Mouse (Mus musculus) forebrain, embryonic 14.5 days (tissue): ENCODE measurements at regions not wholly inside any gene's neighbourhood (a gene's known extent, or its start where the extent isn't known, plus 50 kb on each side); places are given as distances from the start of the nearest gene placed in this dataset.
A peak's percentile ranks its signal among the peaks of the same experiment; 100 is the strongest.

ENCODE experiments used
- ATAC-seq: fragments of 200-750 bp; cut with Nextera tagmentation; 2 replicates; pipeline ENCODE4 v1.8.0; 2017; ENCODE audit warnings: mild to moderate bottlenecking, moderate library complexity
- DNase-seq: peaks from one replicate; pipeline ENCODE4 v3.0.0-alpha.2; 2015; ENCODE audit warnings: low spot score
- H3K27ac ChIP-seq: fragments of 300-500 bp; sonication (generic); 2 replicates; pipeline ENCODE4 v1.5.1; 2014; ENCODE audit warnings: low read depth, mild to moderate bottlenecking, control low read depth, low read length, moderate library complexity
- H3K27me3 ChIP-seq: fragments of 300-500 bp; sonication (generic); replicated peaks from 2 replicates; pipeline ENCODE4 v1.6.1; 2014; ENCODE audit warnings: low read length, control low read depth, mixed read lengths; ENCODE audit not compliant: control insufficient read depth, insufficient read depth
- H3K36me3 ChIP-seq: fragments of 300-500 bp; sonication (generic); 2 replicates; pipeline ENCODE4 v1.6.1; 2014; ENCODE audit warnings: low read length, control low read depth; ENCODE audit not compliant: control insufficient read depth, insufficient read depth
- H3K4me1 ChIP-seq: fragments of 300-500 bp; sonication (generic); 2 replicates; pipeline ENCODE4 v1.6.1; 2014; ENCODE audit warnings: antibody characterized with exemption, low read length, control low read depth; ENCODE audit not compliant: control insufficient read depth, insufficient read depth
- H3K4me2 ChIP-seq: fragments of 300-500 bp; sonication (generic); 2 replicates; pipeline ENCODE4 v1.6.1; 2014; ENCODE audit warnings: mild to moderate bottlenecking, control low read depth, low read length
- H3K4me3 ChIP-seq: fragments of 300-500 bp; sonication (generic); 2 replicates; pipeline ENCODE4 v1.5.1; 2014; ENCODE audit warnings: low read depth, low read length, control low read depth
- H3K9ac ChIP-seq: fragments of 300-500 bp; sonication (generic); 2 replicates; pipeline ENCODE4 v1.6.1; 2014; ENCODE audit warnings: mild to moderate bottlenecking, low read length, control low read depth, moderate library complexity
- H3K9me3 ChIP-seq: fragments of 300-500 bp; sonication (generic); replicated peaks from 2 replicates; pipeline ENCODE4 v1.6.1; 2016; ENCODE audit warnings: low read length, control low read depth, mixed read lengths; ENCODE audit not compliant: control insufficient read depth
- WGBS: fragments of 180-500 bp; shearing (Covaris S2); extraction: QIAGEN DNeasy Blood & Tissue Kit; methylation state at CpG from one replicate; pipeline ENCODE4 v1.1.7; 2014; 5-methylcytosine and 5-hydroxymethylcytosine counted together

- H3K4me2 ChIP-seq = no peak overlapping the region
- ATAC-seq (no peak), DNase-seq (no peak)
- no peaks in the 10 kb centered on the region for H3K4me1 ChIP-seq
- 60% methylated on average over 3 of the region's 3 CpGs for WGBS
- no peaks in the 10 kb centered on the region for H3K27me3 ChIP-seq
- no peaks in the 10 kb centered on the region for H3K36me3 ChIP-seq
- no peak overlapping the region for H3K4me3 ChIP-seq
- H3K27ac ChIP-seq = no peak overlapping the region
- no peak overlapping the region for H3K9ac ChIP-seq
- H3K9me3 ChIP-seq = no peaks in the 10 kb centered on the region
These were observed 195.4 kb upstream of the Cpeb2 start for GRCm38 (mm10) chr5:43037592-43037991.

GRCm38 (mm10) chr5:43039525-43039924 is 193.4 kb upstream of the Cpeb2 start:
- no peaks in the 10 kb centered on the region for H3K4me1 ChIP-seq
- no peak overlapping the region for H3K4me2 ChIP-seq
- ATAC-seq (no peak), DNase-seq (no peak)
- no peaks in the 10 kb centered on the region for H3K36me3 ChIP-seq
- H3K9me3 ChIP-seq = no peaks in the 10 kb centered on the region
- no peaks in the 10 kb centered on the region for H3K27me3 ChIP-seq
- no peak overlapping the region for H3K27ac ChIP-seq
- WGBS = 94% methylated on average over 3 of the region's 3 CpGs
- H3K4me3 ChIP-seq = no peak overlapping the region
- H3K9ac ChIP-seq = no peak overlapping the region

- no peaks in the 10 kb centered on the region for H3K36me3 ChIP-seq
- WGBS = 92% methylated on average over 3 of the region's 3 CpGs
- no peak overlapping the region for H3K4me3 ChIP-seq
- no peaks in the 10 kb centered on the region for H3K4me1 ChIP-seq
- no peaks in the 10 kb centered on the region for H3K27me3 ChIP-seq
- DNase-seq (no peak), ATAC-seq (no peak)
- no peak overlapping the region for H3K4me2 ChIP-seq
- H3K27ac ChIP-seq = no peak overlapping the region
- H3K9me3 ChIP-seq = no peaks in the 10 kb centered on the region
- H3K9ac ChIP-seq = no peak overlapping the region
These were observed 190.4 kb upstream of the Cpeb2 start for GRCm38 (mm10) chr5:43042585-43042984.

- no peaks in the 10 kb centered on the region for H3K4me1 ChIP-seq
- H3K27ac ChIP-seq = no peak overlapping the region
- H3K9ac ChIP-seq = no peak overlapping the region
- H3K27me3 ChIP-seq = no peaks in the 10 kb centered on the region
- H3K4me2 ChIP-seq = no peak overlapping the region
- 85% methylated on average over 3 of the region's 3 CpGs for WGBS
- DNase-seq (no peak), ATAC-seq (no peak)
- H3K4me3 ChIP-seq = no peak overlapping the region
- H3K9me3 ChIP-seq = no peaks in the 10 kb centered on the region
- H3K36me3 ChIP-seq = no peaks in the 10 kb centered on the region
These were observed 187.1 kb upstream of the Cpeb2 start for GRCm38 (mm10) chr5:43045860-43046259.

- WGBS = 95% methylated on average over 2 of the region's 2 CpGs
These were observed 185.7 kb upstream of the Cpeb2 start for GRCm38 (mm10) chr5:43047316-43047715.

GRCm38 (mm10) chr5:43048196-43049050 is 184.5 kb upstream of the Cpeb2 start:
- no peak overlapping the region for H3K9ac ChIP-seq
- no peaks in the 10 kb centered on the region for H3K4me1 ChIP-seq
- 84% methylated on average over 8 of the region's 8 CpGs for WGBS
- DNase-seq = no peak
- no peak for ATAC-seq
- no peak overlapping the region for H3K4me3 ChIP-seq
- H3K9me3 ChIP-seq = no peaks in the 10 kb centered on the region
- H3K27ac ChIP-seq = no peak overlapping the region
- no peaks in the 10 kb centered on the region for H3K27me3 ChIP-seq
- no peak overlapping the region for H3K4me2 ChIP-seq
- H3K36me3 ChIP-seq = no peaks in the 10 kb centered on the region

More at GRCm38 (mm10) chr5:43047316-43047715, 185.7 kb upstream of the Cpeb2 start:
- no peaks in the 10 kb centered on the region for H3K4me1 ChIP-seq
- no peak overlapping the region for H3K4me2 ChIP-seq
- no peak overlapping the region for H3K9ac ChIP-seq
- H3K27me3 ChIP-seq = no peaks in the 10 kb centered on the region
- no peak overlapping the region for H3K27ac ChIP-seq
- DNase-seq = no peak
- ATAC-seq = no peak
- H3K9me3 ChIP-seq = no peaks in the 10 kb centered on the region
- H3K36me3 ChIP-seq = no peaks in the 10 kb centered on the region
- no peak overlapping the region for H3K4me3 ChIP-seq

- peak; percentile 5 for DNase-seq
- Histone ChIP-seq H3K9ac (no peak overlapping the region), H3K4me3 (no peak overlapping the region), H3K4me1 (no peaks in the 10 kb centered on the region), H3K4me2 (no peak overlapping the region), H3K9me3 (no peaks in the 10 kb centered on the region), H3K27me3 (no peaks in the 10 kb centered on the region), H3K36me3 (no peaks in the 10 kb centered on the region), H3K27ac (no peak overlapping the region)
- no peak for ATAC-seq
- 84% methylated on average over 4 of the region's 4 CpGs for WGBS
These were observed 183.3 kb upstream of the Cpeb2 start for GRCm38 (mm10) chr5:43049381-43050301.

- 92% methylated on average over 7 of the region's 7 CpGs for WGBS
- no peaks in the 10 kb centered on the region for H3K36me3 ChIP-seq
These were observed 181.9 kb upstream of the Cpeb2 start for GRCm38 (mm10) chr5:43050961-43051517.

More at GRCm38 (mm10) chr5:43050961-43051517, 181.9 kb upstream of the Cpeb2 start:
- no peak overlapping the region for H3K4me2 ChIP-seq
- ATAC-seq (no peak), DNase-seq (no peak)
- no peak overlapping the region for H3K4me3 ChIP-seq
- H3K4me1 ChIP-seq = no peaks in the 10 kb centered on the region
- H3K27me3 ChIP-seq = no peaks in the 10 kb centered on the region
- H3K9me3 ChIP-seq = no peaks in the 10 kb centered on the region
- H3K9ac ChIP-seq = no peak overlapping the region
- no peak overlapping the region for H3K27ac ChIP-seq
